Mouse (Mus musculus) G1E (cell line): Measurements from ENCODE around the gene Hand1.

Experiments
- CTCF ChIP-seq: IDR thresholded peaks from 2 replicates; pipeline ENCODE4 v1.5.1; 2012; ENCODE audit warnings: low read depth, low read length, inconsistent platforms, mixed read lengths
- GATA1 ChIP-seq: IDR thresholded peaks from 2 replicates; pipeline ENCODE4 v1.6.1; 2012; ENCODE audit warnings: borderline replicate concordance, low read length, inconsistent platforms, mixed read lengths
- GATA2 ChIP-seq: IDR thresholded peaks from 2 replicates; pipeline ENCODE4 v1.6.1; 2012; ENCODE audit warnings: low read depth, low read length, inconsistent platforms, borderline replicate concordance
- POLR2AphosphoS5 ChIP-seq: IDR thresholded peaks from 2 replicates; pipeline ENCODE4 v1.6.1; 2012; ENCODE audit warnings: low read depth, low read length, inconsistent platforms; ENCODE audit not compliant: insufficient replicate concordance
- TAL1 ChIP-seq: conservative IDR thresholded peaks from 2 replicates; pipeline ENCODE4 v1.6.1; 2012; ENCODE audit warnings: low read depth, low read length, inconsistent platforms, mixed read lengths

- no peak for TF ChIP-seq CTCF
- no peak for TF ChIP-seq GATA1
- no peak for TF ChIP-seq TAL1
- TF ChIP-seq POLR2AphosphoS5 = no peak
- TF ChIP-seq GATA2 = no peak
Measured at GRCm38 (mm10) chr11:57862088-57862487, 29.5 kb upstream of the Hand1 start.
